Mouse (Mus musculus) left cerebral cortex, adult 9 months (tissue): ENCODE data around the gene Rcor2.

Experiments
- DNase-seq, 2 experiments: peaks; one replicate each; pipeline ENCODE4 v3.0.0; 2022; ENCODE audit warnings: low spot score in 2 of 2

Rcor2 gene

GRCm38 (mm10) chr19:7316822-7317221 is 49.7 kb downstream of the Rcor2 start:
- no peak for DNase-seq

GRCm38 (mm10) chr19:7317716-7318115 is 50.6 kb downstream of the Rcor2 start:
- no peak for DNase-seq

GRCm38 (mm10) chr19:7320181-7320580 is 53.1 kb downstream of the Rcor2 start:
- DNase-seq, result no peak

GRCm38 (mm10) chr19:7321391-7321790 is 54.3 kb downstream of the Rcor2 start:
- DNase-seq, result no peak
